21 mouse cellular contexts compared by ENCODE assay signal in the genomic region with DNA sequence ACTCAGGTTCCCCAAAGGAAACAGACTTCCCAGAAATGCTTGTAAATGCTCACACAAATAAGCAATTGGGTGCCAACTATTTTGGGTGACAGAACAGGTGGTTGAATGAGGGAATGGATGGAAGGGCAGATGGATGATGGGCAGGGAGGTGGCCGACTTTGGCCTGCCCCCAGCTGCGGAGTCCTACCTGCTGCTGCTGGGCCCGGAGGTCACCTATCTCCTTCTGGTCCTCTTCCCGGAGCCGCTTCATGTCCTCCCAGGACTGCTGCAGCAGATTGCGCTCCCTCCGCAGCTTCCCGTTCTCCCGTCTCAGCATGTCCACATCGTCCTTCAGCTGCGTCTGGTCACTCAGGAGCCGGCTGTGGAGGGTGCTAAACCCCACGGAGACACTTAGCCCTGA. TPM values are rescaled to one million over a fixed set of nuclear protein-coding genes. Genes with fewer than 3 reads are reported as not detected.
"Had no signal": no experiment of that assay in that cellular context is flagged by ENCODE, and none has a peak within 500 bp of the region (broad histone marks: within the 10 kb centered on the region; RNA-seq: fewer than 3 reads in every experiment).

No protein-coding gene starts in this region.

- DNase-seq: layer of hippocampus, postnatal 36 days; retina, postnatal 1 day; right cerebral cortex, postnatal 25 days; spleen, adult 18-20 months; thymus, adult 18-20 months; thymus, postnatal 36 days had no signal

- H3K4me1 ChIP-seq: megakaryocyte, embryonic 14.5 days had no signal

- ATAC-seq: liver, postnatal 0 days; lung, postnatal 0 days; midbrain, embryonic 13.5 days; midbrain, embryonic 16.5 days had no signal

- H3K27ac ChIP-seq: kidney, postnatal 0 days; left cerebral cortex, adult 2 months; limb, embryonic 12.5 days; limb, embryonic 15.5 days; liver, embryonic 14.5 days; macrophage; midbrain, embryonic 10.5 days; midbrain, embryonic 13.5 days; neural tube, embryonic 13.5 days had no signal

- H3K4me3 ChIP-seq: left cerebral cortex, adult 2 months; limb, embryonic 12.5 days; limb, embryonic 15.5 days; megakaryocyte, embryonic 14.5 days; midbrain, embryonic 10.5 days; midbrain, embryonic 13.5 days; myocyte; neural tube, embryonic 13.5 days had no signal

- H3K27me3 ChIP-seq: limb, embryonic 12.5 days; limb, embryonic 15.5 days; midbrain, embryonic 13.5 days; neural tube, embryonic 13.5 days had no signal

RNA-seq across cellular contexts. Expression of a gene that starts 55.6 kb away (rescaled TPM):
- total RNA-seq: neutrophil, adult 5-6 weeks had no signal
